Comparison of ENCODE assay signal across 12 mouse cellular contexts in genomic region chr2:32752181-32752580, GRCm38 (mm10). TPM values are rescaled to one million over a fixed set of nuclear protein-coding genes. Genes with fewer than 3 reads are reported as not detected.
DNase-seq lines count a peak whose midpoint lies in the region; ATAC-seq and TF ChIP-seq lines count a peak whose summit lies in the region.
"Had no signal": no experiment of that assay in that cellular context is flagged by ENCODE, and none has a peak within 500 bp of the region (broad histone marks: within the 10 kb centered on the region; RNA-seq: fewer than 3 reads in every experiment).

No protein-coding gene starts in this region.

- H3K27me3 ChIP-seq in heart, embryonic 16.5 days (ENCODE audit: control insufficient read depth, insufficient read depth, low read length) = no peaks in the 10 kb centered on the region
- no peaks in the 10 kb centered on the region for H3K27me3 ChIP-seq in liver, embryonic 15.5 days

- no peak for ATAC-seq in heart, embryonic 16.5 days (replicated peaks; ENCODE audit: extremely low read depth, insufficient read depth, low FRiP score)
- no peak; the same call in 1 of the 2 replicates for ATAC-seq in liver, embryonic 15.5 days (ENCODE audit: insufficient read depth)

- peak overlapping the region; percentile 57 for H3K4me3 ChIP-seq in heart, embryonic 16.5 days (ENCODE audit: low read length)
- H3K4me3 ChIP-seq in embryonic fibroblast, embryonic 13.5 days (ENCODE audit: insufficient read depth, low read length) = no peak overlapping the region
- H3K4me3 ChIP-seq in liver, embryonic 15.5 days (replicated peaks) = no peak overlapping the region

- peak overlapping the region; percentile 85; the same call in 1 of the 2 replicates for H3K4me2 ChIP-seq in heart, embryonic 16.5 days (ENCODE audit: low read depth, low read length)
- H3K4me2 ChIP-seq in liver, embryonic 15.5 days = peak overlapping the region; percentile 41; the same call in 1 of the 2 replicates

- no peak overlapping the region for H3K9ac ChIP-seq in heart, embryonic 16.5 days (ENCODE audit: low read length)
- H3K9ac ChIP-seq in liver, embryonic 15.5 days = no peak overlapping the region

- H3K27ac ChIP-seq in heart, embryonic 16.5 days (ENCODE audit: low read length) = no peak overlapping the region
- H3K27ac ChIP-seq in embryonic fibroblast, embryonic 13.5 days (ENCODE audit: insufficient read depth, low read length) = no peak overlapping the region
- H3K27ac ChIP-seq in liver, embryonic 15.5 days (replicated peaks) = no peak overlapping the region

- peaks cover 15% of the 10 kb centered on the region; the same call in 1 of the 2 replicates for H3K36me3 ChIP-seq in heart, embryonic 16.5 days (ENCODE audit: control insufficient read depth, insufficient read depth)
- H3K36me3 ChIP-seq in liver, embryonic 15.5 days (replicated peaks) = 0 out of 2 replicates have a peak, but pooled peaks cover 5% of the 10 kb centered on the region

- DNase-seq in heart, adult 11 months = no peak
- peak; percentile 36 for DNase-seq in MN1 (ENCODE audit: low spot score)
- no peak for DNase-seq in right cerebral cortex, postnatal 36 days (ENCODE audit: low spot score in 2 of 2)
- no peak for DNase-seq in spleen, postnatal 36 days (ENCODE audit: low spot score in 2 of 2)
- DNase-seq in natural killer cell, adult 2 months (ENCODE audit: low spot score in 2 of 2) = no peak
- DNase-seq: adrenal gland, postnatal 36 days; cerebellum, postnatal 36 days had no signal

- 68% methylated on average over 10 of the region's 10 CpGs for WGBS in heart, embryonic 16.5 days
- 67% methylated on average over 10 of the region's 10 CpGs for WGBS in liver, embryonic 15.5 days (ENCODE audit: insufficient replicate concordance)

- no peak for TF ChIP-seq POLR2A in embryonic fibroblast, embryonic 13.5 days (IDR thresholded peaks at IDR 0.05; ENCODE audit: low read depth, low read length)

- peak; percentile 12; the same call in 1 of the 2 replicates for TF ChIP-seq CTCF in embryonic fibroblast, embryonic 13.5 days (IDR thresholded peaks at IDR 0.05; ENCODE audit: borderline replicate concordance, insufficient read depth, low read length)

- H3K4me1 ChIP-seq in heart, embryonic 16.5 days (ENCODE audit: control insufficient read depth, insufficient read depth, low read length) = peaks cover 2% of the 10 kb centered on the region; the same call in 1 of the 2 replicates
- no peaks in the 10 kb centered on the region for H3K4me1 ChIP-seq in embryonic fibroblast, embryonic 13.5 days (ENCODE audit: control insufficient read depth, insufficient read depth, low read length)
- H3K4me1 ChIP-seq in liver, embryonic 15.5 days (replicated peaks) = peaks cover 9% of the 10 kb centered on the region

- no peaks in the 10 kb centered on the region for H3K9me3 ChIP-seq in heart, embryonic 16.5 days (replicated peaks; ENCODE audit: control insufficient read depth, low read length)
- no peaks in the 10 kb centered on the region for H3K9me3 ChIP-seq in liver, embryonic 15.5 days (replicated peaks)

RNA-seq across cellular contexts. Expression of gene Tor2a, which starts 4.9 kb away (rescaled TPM):
- 38.1 and 38.9 TPM in 2 replicates for polyA plus RNA-seq in heart, embryonic 16.5 days (2015; fragmentation: Nextera tagmentation; extraction: Ambion mirVana)
- 26.1 and 36.6 TPM in 2 replicates for polyA plus RNA-seq in embryonic fibroblast, embryonic 13.5 days (2011; ENCODE audit: insufficient read length, low read depth, missing spikeins)
- polyA plus RNA-seq in liver, embryonic 15.5 days (2015; fragmentation: Nextera tagmentation; extraction: Ambion mirVana) = 24.7 and 27.7 TPM in 2 replicates

RNA-seq across cellular contexts. Expression of gene 6330409D20Rik, which starts 11.4 kb away (rescaled TPM):
- 0.17 and 0.26 TPM in 2 replicates for polyA plus RNA-seq in heart, embryonic 16.5 days (2015; fragmentation: Nextera tagmentation; extraction: Ambion mirVana)
- polyA plus RNA-seq in embryonic fibroblast, embryonic 13.5 days (2011; ENCODE audit: insufficient read length, low read depth, missing spikeins) = not detected in 2 replicates
- polyA plus RNA-seq in liver, embryonic 15.5 days (2015; fragmentation: Nextera tagmentation; extraction: Ambion mirVana) = not detected in 2 replicates
- polyA plus RNA-seq: small intestine, adult 2 months; urinary bladder, adult 2 months had no signal

RNA-seq across cellular contexts. Expression of gene Ttc16, which starts 23.3 kb away (rescaled TPM):
- 0.34 and 0.43 TPM in 2 replicates for polyA plus RNA-seq in heart, embryonic 16.5 days (2015; fragmentation: Nextera tagmentation; extraction: Ambion mirVana)
- polyA plus RNA-seq in embryonic fibroblast, embryonic 13.5 days (2011; ENCODE audit: insufficient read length, low read depth, missing spikeins) = 0.40 and 0.67 TPM in 2 replicates
- polyA plus RNA-seq in liver, embryonic 15.5 days (2015; fragmentation: Nextera tagmentation; extraction: Ambion mirVana) = 0.13 TPM in 1 of 2 replicates, not detected in the other

RNA-seq across cellular contexts. Expression of gene Ptrh1, which starts 23.4 kb away (rescaled TPM):
- 5.2 and 6.1 TPM in 2 replicates for polyA plus RNA-seq in heart, embryonic 16.5 days (2015; fragmentation: Nextera tagmentation; extraction: Ambion mirVana)
- polyA plus RNA-seq in embryonic fibroblast, embryonic 13.5 days (2011; ENCODE audit: insufficient read length, low read depth, missing spikeins) = 28.9 and 44.3 TPM in 2 replicates
- 1.5 and 1.8 TPM in 2 replicates for polyA plus RNA-seq in liver, embryonic 15.5 days (2015; fragmentation: Nextera tagmentation; extraction: Ambion mirVana)

RNA-seq across cellular contexts. Expression of gene Sh2d3c, which starts 31.3 kb away (rescaled TPM):
- polyA plus RNA-seq in heart, embryonic 16.5 days (2015; fragmentation: Nextera tagmentation; extraction: Ambion mirVana) = 32.4 and 33.6 TPM in 2 replicates
- polyA plus RNA-seq in embryonic fibroblast, embryonic 13.5 days (2011; ENCODE audit: insufficient read length, low read depth, missing spikeins) = 2.1 and 2.6 TPM in 2 replicates
- 7.0 and 8.3 TPM in 2 replicates for polyA plus RNA-seq in liver, embryonic 15.5 days (2015; fragmentation: Nextera tagmentation; extraction: Ambion mirVana)
